Mouse (Mus musculus) G1E (cell line): ENCODE results near the gene Olfr613.

Experiments
- CTCF ChIP-seq: IDR thresholded peaks from 2 replicates; pipeline ENCODE4 v1.5.1; 2012; ENCODE audit warnings: low read depth, low read length, inconsistent platforms, mixed read lengths
- GATA1 ChIP-seq: IDR thresholded peaks from 2 replicates; pipeline ENCODE4 v1.6.1; 2012; ENCODE audit warnings: borderline replicate concordance, low read length, inconsistent platforms, mixed read lengths
- GATA2 ChIP-seq: IDR thresholded peaks from 2 replicates; pipeline ENCODE4 v1.6.1; 2012; ENCODE audit warnings: low read depth, low read length, inconsistent platforms, borderline replicate concordance
- POLR2AphosphoS5 ChIP-seq: IDR thresholded peaks from 2 replicates; pipeline ENCODE4 v1.6.1; 2012; ENCODE audit warnings: low read depth, low read length, inconsistent platforms; ENCODE audit not compliant: insufficient replicate concordance
- TAL1 ChIP-seq: conservative IDR thresholded peaks from 2 replicates; pipeline ENCODE4 v1.6.1; 2012; ENCODE audit warnings: low read depth, low read length, inconsistent platforms, mixed read lengths

DNA sequence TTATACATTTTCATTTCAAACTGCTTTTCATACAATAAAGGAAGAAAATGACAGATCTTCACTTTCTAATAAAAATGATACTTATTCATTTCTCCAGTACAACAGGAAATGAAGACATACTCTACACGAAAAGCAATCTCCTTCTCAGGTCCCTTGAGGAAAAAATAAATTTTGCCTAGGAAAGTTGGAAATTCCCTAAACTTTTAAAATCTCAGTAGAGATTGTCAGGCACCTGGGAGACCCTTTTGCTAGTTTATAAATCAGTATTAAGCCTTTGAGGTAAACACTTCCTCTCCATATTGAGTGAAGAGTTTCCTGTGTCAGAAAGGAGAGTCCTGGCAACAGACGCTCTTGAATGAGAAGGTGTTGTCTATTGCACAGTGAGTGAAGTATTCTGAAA lies at the start of gene Olfr613:
- TF ChIP-seq CTCF (no peak), POLR2AphosphoS5 (no peak), GATA1 (no peak), TAL1 (no peak), GATA2 (no peak)
